Mouse (Mus musculus): Measurements from ENCODE around the gene Bcl2l13. TPM values are rescaled to one million over a fixed set of nuclear protein-coding genes. Genes with fewer than 3 reads are reported as not detected.
A peak's percentile ranks its signal among the peaks of the same experiment; 100 is the strongest.

Gene Bcl2l13
- total and polyA plus RNA-seq, 2 experiments = 17.4 to 24.3 TPM

- H3K27me3 ChIP-seq (ENCODE audit: control insufficient read depth, insufficient read depth, low read length) = no peaks in the 10 kb centered on the region
- no peaks in the 10 kb centered on the region for H3K79me2 ChIP-seq (ENCODE audit: control insufficient read depth, insufficient read depth, low read length)
These were observed 43.1 kb upstream of the Bcl2l13 start for GRCm38 (mm10) chr6:120792947-120793346.

DNA sequence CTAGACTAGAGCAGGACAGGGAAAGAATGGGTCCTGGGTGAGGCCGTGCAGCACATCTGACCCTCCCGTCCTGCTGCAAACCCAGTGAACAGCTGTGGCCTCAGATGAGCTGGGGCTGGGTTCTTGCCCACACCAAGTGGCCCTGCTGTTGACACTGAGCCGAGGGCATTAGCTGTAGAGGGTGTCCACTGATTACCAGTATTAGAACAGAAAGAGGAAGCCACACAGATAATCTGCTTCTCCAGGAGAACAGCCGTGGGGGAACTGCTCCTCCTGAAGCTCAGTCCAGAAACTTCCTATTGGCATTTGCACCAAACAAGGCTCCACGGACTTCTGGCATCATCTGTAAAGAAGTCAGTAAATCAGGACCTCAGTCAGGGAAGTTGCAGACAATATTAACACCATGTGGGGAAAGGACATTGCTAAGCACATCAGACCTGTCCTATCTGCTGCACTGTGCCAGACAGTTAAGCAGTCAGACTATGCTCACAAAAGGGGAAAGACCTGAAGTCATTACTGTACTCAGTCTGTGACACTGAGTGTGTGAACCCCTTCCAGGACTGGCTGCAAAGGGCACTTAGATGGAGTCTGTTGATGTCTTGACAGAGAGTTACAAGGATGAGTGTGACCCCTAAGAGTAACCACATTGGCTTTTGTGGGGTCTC lies 40.5 kb upstream of the Bcl2l13 start:
- TF ChIP-seq POLR2A (IDR thresholded peaks at IDR 0.05; ENCODE audit: extremely low read depth, insufficient read depth, low read length) (no peak), CTCF (IDR thresholded peaks at IDR 0.05; ENCODE audit: low read depth, low read length) (no peak)

More at GRCm38 (mm10) chr6:120792947-120793346, 43.1 kb upstream of the Bcl2l13 start:
- Histone ChIP-seq H3K4me3 (ENCODE audit: insufficient read depth, low read depth, low read length) (no peak overlapping the region), H3K4me1 (ENCODE audit: control insufficient read depth, insufficient read depth, low read length) (no peaks in the 10 kb centered on the region), H3K27ac (replicated peaks; ENCODE audit: insufficient read depth, low read depth, low read length) (no peak overlapping the region), H3K36me3 (ENCODE audit: control insufficient read depth, insufficient read depth, low read length) (peaks cover 41% of the 10 kb centered on the region), H3K9ac (ENCODE audit: low read depth, low read length) (no peak overlapping the region)
- no peak for DNase-seq (ENCODE audit: extremely low read depth, low read depth, low spot score)
- TF ChIP-seq POLR2A (IDR thresholded peaks at IDR 0.05; ENCODE audit: extremely low read depth, insufficient read depth, low read length) (no peak), CTCF (IDR thresholded peaks at IDR 0.05; ENCODE audit: low read depth, low read length) (0 out of 2 replicates have a peak, but pooled peaks have one; percentile 2)
- WGBS = 73% methylated on average over 8 of the region's 8 CpGs

DNA sequence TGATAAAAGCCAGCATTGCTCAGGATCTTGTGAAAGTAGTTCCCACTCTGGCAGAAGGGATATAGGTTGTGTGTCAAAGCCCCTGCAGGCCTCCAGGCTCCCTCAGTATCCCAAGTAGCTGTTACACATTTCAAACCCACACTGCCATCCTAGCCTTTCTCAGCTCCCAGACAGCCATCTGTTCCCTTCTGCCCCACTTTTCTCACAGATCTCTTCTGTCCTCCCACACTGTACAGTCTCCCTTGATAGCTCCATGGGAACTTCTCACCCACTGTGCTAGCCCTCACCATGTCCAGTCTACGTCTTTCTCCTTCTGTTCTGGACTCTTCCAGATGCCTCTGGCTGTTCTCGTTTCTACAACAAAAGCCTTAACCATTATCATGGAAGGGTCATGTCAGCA lies 39.9 kb upstream of the Bcl2l13 start:
- 95% methylated on average over 2 of the region's 2 CpGs for WGBS
- H3K36me3 ChIP-seq (ENCODE audit: control insufficient read depth, insufficient read depth, low read length) = peaks cover 66% of the 10 kb centered on the region
- H3K27me3 ChIP-seq (ENCODE audit: control insufficient read depth, insufficient read depth, low read length) = no peaks in the 10 kb centered on the region
- DNase-seq (ENCODE audit: extremely low read depth, low read depth, low spot score) = no peak
- H3K9ac ChIP-seq (ENCODE audit: low read depth, low read length) = no peak overlapping the region
- no peak overlapping the region for H3K4me3 ChIP-seq (ENCODE audit: insufficient read depth, low read depth, low read length)
- H3K79me2 ChIP-seq (ENCODE audit: control insufficient read depth, insufficient read depth, low read length) = no peaks in the 10 kb centered on the region
- H3K27ac ChIP-seq (replicated peaks; ENCODE audit: insufficient read depth, low read depth, low read length) = no peak overlapping the region
- no peaks in the 10 kb centered on the region for H3K4me1 ChIP-seq (ENCODE audit: control insufficient read depth, insufficient read depth, low read length)
- TF ChIP-seq CTCF (IDR thresholded peaks at IDR 0.05; ENCODE audit: low read depth, low read length) (no peak), POLR2A (IDR thresholded peaks at IDR 0.05; ENCODE audit: extremely low read depth, insufficient read depth, low read length) (no peak)

More for the DNA sequence above, 40.5 kb upstream of the Bcl2l13 start:
- no peak overlapping the region for H3K27ac ChIP-seq (replicated peaks; ENCODE audit: insufficient read depth, low read depth, low read length)
- no peak overlapping the region for H3K9ac ChIP-seq (ENCODE audit: low read depth, low read length)
- H3K4me3 ChIP-seq (ENCODE audit: insufficient read depth, low read depth, low read length) = no peak overlapping the region
- no peaks in the 10 kb centered on the region for H3K27me3 ChIP-seq (ENCODE audit: control insufficient read depth, insufficient read depth, low read length)
- H3K79me2 ChIP-seq (ENCODE audit: control insufficient read depth, insufficient read depth, low read length) = no peaks in the 10 kb centered on the region
- peak; percentile 17 for DNase-seq (ENCODE audit: extremely low read depth, low read depth, low spot score)
- peaks cover 62% of the 10 kb centered on the region for H3K36me3 ChIP-seq (ENCODE audit: control insufficient read depth, insufficient read depth, low read length)
- WGBS = 67% methylated on average over 5 of the region's 5 CpGs
- H3K4me1 ChIP-seq (ENCODE audit: control insufficient read depth, insufficient read depth, low read length) = no peaks in the 10 kb centered on the region

- no peak overlapping the region for H3K27ac ChIP-seq (replicated peaks; ENCODE audit: insufficient read depth, low read depth, low read length)
- H3K79me2 ChIP-seq (ENCODE audit: control insufficient read depth, insufficient read depth, low read length) = no peaks in the 10 kb centered on the region; the same call in 1 of the 2 replicates
- H3K4me1 ChIP-seq (ENCODE audit: control insufficient read depth, insufficient read depth, low read length) = no peaks in the 10 kb centered on the region
- TF ChIP-seq CTCF (IDR thresholded peaks at IDR 0.05; ENCODE audit: low read depth, low read length) (no peak), POLR2A (IDR thresholded peaks at IDR 0.05; ENCODE audit: extremely low read depth, insufficient read depth, low read length) (no peak)
- H3K4me3 ChIP-seq (ENCODE audit: insufficient read depth, low read depth, low read length) = no peak overlapping the region
- DNase-seq (ENCODE audit: extremely low read depth, low read depth, low spot score) = no peak
- WGBS = 94% methylated on average over 7 of the region's 7 CpGs
- no peaks in the 10 kb centered on the region for H3K27me3 ChIP-seq (ENCODE audit: control insufficient read depth, insufficient read depth, low read length)
- no peak overlapping the region for H3K9ac ChIP-seq (ENCODE audit: low read depth, low read length)
- peaks cover 75% of the 10 kb centered on the region for H3K36me3 ChIP-seq (ENCODE audit: control insufficient read depth, insufficient read depth, low read length)
These were observed 38.0 kb upstream of the Bcl2l13 start for GRCm38 (mm10) chr6:120798019-120798418.

DNA sequence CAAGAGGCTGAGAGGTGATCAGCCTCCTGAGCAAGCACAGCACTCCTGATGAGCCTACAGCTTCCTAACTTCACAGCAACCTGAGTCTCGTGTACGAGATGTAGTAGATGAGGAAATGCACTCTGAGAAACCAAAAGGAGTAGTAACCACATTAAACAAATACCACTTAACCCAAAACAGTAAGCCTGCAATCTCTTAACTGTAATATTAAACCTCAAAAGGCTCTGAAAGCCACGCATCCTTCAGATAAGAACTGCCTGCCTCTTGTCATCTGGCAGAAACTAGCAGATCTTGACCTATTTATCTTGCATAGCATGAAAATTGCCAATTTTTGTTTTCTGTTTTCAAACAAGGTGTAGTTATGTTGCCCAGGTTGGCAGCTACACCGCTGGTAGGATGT lies 37.1 kb upstream of the Bcl2l13 start:
- TF ChIP-seq POLR2A (IDR thresholded peaks at IDR 0.05; ENCODE audit: extremely low read depth, insufficient read depth, low read length) (no peak), CTCF (IDR thresholded peaks at IDR 0.05; ENCODE audit: low read depth, low read length) (no peak)
- Histone ChIP-seq H3K36me3 (ENCODE audit: control insufficient read depth, insufficient read depth, low read length) (peaks cover 76% of the 10 kb centered on the region), H3K4me1 (ENCODE audit: control insufficient read depth, insufficient read depth, low read length) (no peaks in the 10 kb centered on the region), H3K27me3 (ENCODE audit: control insufficient read depth, insufficient read depth, low read length) (no peaks in the 10 kb centered on the region), H3K9ac (ENCODE audit: low read depth, low read length) (no peak overlapping the region), H3K79me2 (ENCODE audit: control insufficient read depth, insufficient read depth, low read length) (no peaks in the 10 kb centered on the region; the same call in 1 of the 2 replicates), H3K4me3 (ENCODE audit: insufficient read depth, low read depth, low read length) (no peak overlapping the region), H3K27ac (replicated peaks; ENCODE audit: insufficient read depth, low read depth, low read length) (no peak overlapping the region)
- WGBS = 84% methylated on average over 4 of the region's 4 CpGs
- DNase-seq (ENCODE audit: extremely low read depth, low read depth, low spot score) = no peak

GRCm38 (mm10) chr6:120799581-120800041 lies 36.4 kb upstream of the Bcl2l13 start:
- Histone ChIP-seq H3K79me2 (ENCODE audit: control insufficient read depth, insufficient read depth, low read length) (no peaks in the 10 kb centered on the region; the same call in 1 of the 2 replicates), H3K4me1 (ENCODE audit: control insufficient read depth, insufficient read depth, low read length) (no peaks in the 10 kb centered on the region), H3K27me3 (ENCODE audit: control insufficient read depth, insufficient read depth, low read length) (no peaks in the 10 kb centered on the region), H3K36me3 (ENCODE audit: control insufficient read depth, insufficient read depth, low read length) (peaks cover 74% of the 10 kb centered on the region), H3K9ac (ENCODE audit: low read depth, low read length) (no peak overlapping the region), H3K27ac (replicated peaks; ENCODE audit: insufficient read depth, low read depth, low read length) (no peak overlapping the region), H3K4me3 (ENCODE audit: insufficient read depth, low read depth, low read length) (no peak overlapping the region)
- DNase-seq (ENCODE audit: extremely low read depth, low read depth, low spot score) = no peak
- TF ChIP-seq POLR2A (IDR thresholded peaks at IDR 0.05; ENCODE audit: extremely low read depth, insufficient read depth, low read length) (no peak), CTCF (IDR thresholded peaks at IDR 0.05; ENCODE audit: low read depth, low read length) (no peak)
- 66% methylated on average over 4 of the region's 4 CpGs for WGBS
